Mouse (Mus musculus) hindbrain, embryonic 12.5 days (tissue): ENCODE data around the gene Rabl6. TPM values are rescaled to one million over a fixed set of nuclear protein-coding genes. Genes with fewer than 3 reads are reported as not detected.

Experiments used
- ATAC-seq: fragments of 200-750 bp; cut with Nextera tagmentation; 2 replicates; pipeline ENCODE4 v1.8.0; 2017; ENCODE audit warnings: moderate TSS enrichment; ENCODE audit not compliant: low FRiP score
- H3K27ac ChIP-seq: fragments of 300-500 bp; sonication (generic); 2 replicates; pipeline ENCODE4 v1.5.1; 2016; ENCODE audit warnings: mild to moderate bottlenecking
- H3K27me3 ChIP-seq: fragments of 300-500 bp; sonication (generic); 2 replicates; pipeline ENCODE4 v1.6.1; 2016; ENCODE audit warnings: mild to moderate bottlenecking
- H3K36me3 ChIP-seq: fragments of 300-500 bp; sonication (generic); 2 replicates; pipeline ENCODE4 v1.6.1; 2016; ENCODE audit warnings: mild to moderate bottlenecking
- H3K4me1 ChIP-seq: fragments of 300-500 bp; sonication (generic); 2 replicates; pipeline ENCODE4 v1.6.1; 2016
- H3K4me2 ChIP-seq: fragments of 300-500 bp; sonication (generic); replicated peaks from 2 replicates; pipeline ENCODE4 v1.6.1; 2016; ENCODE audit warnings: mild to moderate bottlenecking
- H3K4me3 ChIP-seq: fragments of 300-500 bp; sonication (generic); 2 replicates; pipeline ENCODE4 v1.5.1; 2016; ENCODE audit warnings: mild to moderate bottlenecking
- H3K9ac ChIP-seq: fragments of 300-500 bp; sonication (generic); 2 replicates; pipeline ENCODE4 v1.6.1; 2016; ENCODE audit warnings: mild to moderate bottlenecking, moderate library complexity
- H3K9me3 ChIP-seq: fragments of 300-500 bp; sonication (generic); replicated peaks from 2 replicates; pipeline ENCODE4 v1.6.1; 2016; ENCODE audit warnings: mild to moderate bottlenecking
- WGBS: fragments of 180-500 bp; shearing (Covaris S2); methylation state at CpG from one replicate; pipeline ENCODE4 v1.1.7; 2016; 5-methylcytosine and 5-hydroxymethylcytosine counted together
- polyA plus RNA-seq: library from polyadenylated mRNA; unstranded; fragments of >200 nt; fragmentation: Nextera tagmentation; extraction: Ambion mirVana; gene quantifications from 2 replicates; pipeline ENCODE4 v1.2.1, GENCODE M21; 2016

Gene Rabl6
- polyA plus RNA-seq, 1 experiment from 2014 or later = 72.3 TPM

DNA sequence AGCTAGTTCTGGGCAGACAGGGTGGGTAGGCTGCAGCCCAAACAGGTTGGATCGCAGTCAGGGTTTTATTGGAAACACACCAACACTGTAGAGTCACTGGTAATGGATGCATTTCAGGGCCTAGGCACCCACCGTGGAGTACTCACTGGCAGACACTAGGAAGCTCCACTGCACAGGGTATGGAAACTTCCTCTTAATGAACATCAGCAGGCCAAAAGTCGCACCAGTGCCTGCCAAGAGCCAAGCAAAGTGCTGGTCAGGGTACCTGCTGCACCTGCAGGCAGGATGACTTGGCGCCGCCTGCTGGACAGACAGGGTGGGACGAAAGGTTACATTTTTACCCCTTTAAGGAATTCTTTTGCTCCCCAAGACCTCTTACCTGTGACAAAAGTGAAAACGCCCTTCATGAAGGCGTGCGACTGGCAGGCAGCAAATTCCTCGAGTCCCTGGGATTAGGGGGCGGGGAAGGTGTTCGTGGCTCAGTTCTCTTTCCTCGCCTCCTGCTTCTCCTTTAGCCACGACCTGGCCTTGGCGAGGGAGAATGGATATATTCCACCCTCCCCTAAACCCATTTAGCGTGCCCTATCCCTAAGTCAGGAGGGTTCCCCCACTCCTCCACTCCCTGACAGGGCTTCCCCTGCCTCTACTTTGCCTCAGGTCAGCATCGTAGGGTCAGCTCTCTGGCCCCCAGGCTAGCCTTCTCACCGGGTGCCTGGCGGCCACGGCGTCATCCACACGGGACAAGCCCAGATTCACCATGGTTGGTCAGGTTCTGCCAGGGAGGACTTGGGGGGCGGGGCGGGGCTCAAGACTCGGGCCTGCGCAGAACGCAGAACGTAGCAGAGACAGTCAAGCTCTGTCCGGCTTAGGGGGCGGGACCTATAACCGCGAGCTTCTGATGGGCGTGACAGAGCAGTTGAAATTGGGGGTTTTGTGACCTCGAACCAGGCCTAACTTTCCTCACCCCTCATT, 13.2 kb upstream of the Rabl6 start, which contains the start of gene Tmem141:
Tmem141 (minus strand) TSS at position 777 of the 972 bp plus-strand sequence.
- peaks cover 11% of the 10 kb centered on the region; the same call in 1 of the 2 replicates for H3K4me1 ChIP-seq
- ATAC-seq = peak; percentile 92
- whole genome bisulfite sequencing = 6% methylated on average over 34 of the region's 34 CpGs
- H3K36me3 ChIP-seq = no peaks in the 10 kb centered on the region
- H3K9ac ChIP-seq = peak within 1 kb of the TSS; percentile 63
- no peaks in the 10 kb centered on the region for H3K9me3 ChIP-seq
- peak within 1 kb of the TSS; percentile 75 for H3K4me2 ChIP-seq
- peak within 1 kb of the TSS; percentile 55; the same call in 1 of the 2 replicates for H3K27ac ChIP-seq
- H3K27me3 ChIP-seq = peaks cover 24% of the 10 kb centered on the region
- H3K4me3 ChIP-seq = peak within 1 kb of the TSS; percentile 46

DNA sequence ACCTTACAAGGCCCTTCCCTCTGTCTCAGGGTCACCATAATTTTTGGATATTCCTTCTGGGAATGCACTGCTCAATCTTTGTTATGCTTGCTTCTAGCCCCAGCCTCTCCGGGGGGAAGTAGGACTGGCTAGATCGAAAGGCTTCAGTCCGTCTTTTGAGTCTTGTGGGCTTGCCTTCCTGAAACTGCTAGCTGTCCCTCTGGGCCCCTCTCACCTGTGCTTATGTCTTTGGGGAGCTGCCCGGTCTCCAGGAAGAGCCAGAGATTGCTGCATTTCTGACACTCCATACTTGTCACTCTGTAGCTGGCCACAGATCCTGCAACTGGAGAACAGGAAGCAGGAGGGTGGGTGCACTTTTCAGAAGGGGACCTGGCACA, 12.5 kb upstream of the Rabl6 start:
- 83% methylated on average over 4 of the region's 4 CpGs for WGBS

DNA sequence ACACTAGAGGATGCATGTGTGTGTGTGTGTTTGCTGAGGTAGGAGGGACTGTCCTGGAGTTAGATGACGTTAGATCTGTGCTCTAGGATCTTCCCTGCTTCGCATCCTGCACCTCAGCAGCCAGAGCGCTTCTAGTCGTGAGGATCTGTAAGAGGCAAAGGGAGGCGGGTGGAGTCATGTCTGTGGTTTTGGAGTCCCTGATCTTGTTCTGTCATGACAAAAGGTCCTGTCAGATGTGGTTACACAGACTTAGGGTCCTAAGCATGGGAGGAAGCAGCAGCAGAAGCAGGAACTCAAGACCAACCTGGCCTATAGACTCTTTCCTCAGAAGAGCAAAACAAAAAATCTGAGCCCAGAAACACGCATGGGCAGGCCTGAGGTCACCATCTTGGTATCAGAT, 12.1 kb upstream of the Rabl6 start:
- no peaks in the 10 kb centered on the region for H3K36me3 ChIP-seq
- H3K9me3 ChIP-seq = no peaks in the 10 kb centered on the region
- H3K27ac ChIP-seq = no peak overlapping the region
- peaks cover 35% of the 10 kb centered on the region for H3K27me3 ChIP-seq
- peaks cover 11% of the 10 kb centered on the region; the same call in 1 of the 2 replicates for H3K4me1 ChIP-seq
- H3K4me2 ChIP-seq = no peak overlapping the region
- no peak overlapping the region for H3K4me3 ChIP-seq
- H3K9ac ChIP-seq = no peak overlapping the region
- ATAC-seq = no peak
- WGBS = 81% methylated on average over 6 of the region's 6 CpGs

More for the DNA sequence above, 12.5 kb upstream of the Rabl6 start:
- peaks cover 11% of the 10 kb centered on the region; the same call in 1 of the 2 replicates for H3K4me1 ChIP-seq
- ATAC-seq = no peak
- no peaks in the 10 kb centered on the region for H3K9me3 ChIP-seq
- H3K4me3 ChIP-seq = peak overlapping the region; percentile 46; the same call in 1 of the 2 replicates
- no peak overlapping the region for H3K9ac ChIP-seq
- peak overlapping the region; percentile 75 for H3K4me2 ChIP-seq
- no peaks in the 10 kb centered on the region for H3K36me3 ChIP-seq
- peaks cover 30% of the 10 kb centered on the region for H3K27me3 ChIP-seq
- no peak overlapping the region for H3K27ac ChIP-seq

GRCm38 (mm10) chr2:25617578-25617977, 9.3 kb upstream of the Rabl6 start, which contains the start of gene Ccdc183:
Ccdc183 (minus strand) TSS chr2:25617678.
- whole genome bisulfite sequencing = 79% methylated on average over 3 of the region's 3 CpGs
- ATAC-seq = no peak
- Histone ChIP-seq H3K4me1 (peaks cover 11% of the 10 kb centered on the region; the same call in 1 of the 2 replicates), H3K36me3 (no peaks in the 10 kb centered on the region), H3K4me2 (no peak within 1 kb of the TSS), H3K27ac (no peak within 1 kb of the TSS), H3K4me3 (no peak within 1 kb of the TSS), H3K27me3 (peaks cover 55% of the 10 kb centered on the region), H3K9me3 (no peaks in the 10 kb centered on the region), H3K9ac (no peak within 1 kb of the TSS)

DNA sequence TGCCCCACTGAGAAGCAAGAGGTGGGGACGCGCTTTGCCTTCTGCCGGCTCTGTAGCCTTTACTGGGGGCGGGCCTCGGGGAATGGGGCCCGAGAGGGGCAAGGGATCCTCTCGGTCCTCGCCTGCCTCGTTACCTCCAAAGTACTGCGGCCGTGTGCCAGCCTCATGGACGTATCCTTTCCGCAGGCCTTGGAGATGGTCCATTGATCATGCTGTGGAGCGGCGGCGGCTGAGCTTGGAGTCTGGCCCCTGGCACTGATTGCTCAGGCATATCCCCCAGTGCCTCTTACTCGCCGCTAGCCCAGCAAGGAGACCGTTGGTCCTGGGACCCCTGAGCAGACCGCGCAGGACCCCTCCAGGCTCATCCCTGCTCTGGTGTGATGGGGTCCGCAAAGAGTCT, 8.1 kb upstream of the Rabl6 start:
- Histone ChIP-seq H3K36me3 (no peaks in the 10 kb centered on the region), H3K9ac (no peak overlapping the region), H3K27ac (no peak overlapping the region), H3K4me2 (0 out of 2 replicates have a peak overlapping the region, but pooled peaks have one; percentile 2), H3K4me1 (peaks cover 5% of the 10 kb centered on the region; the same call in 1 of the 2 replicates), H3K27me3 (peaks cover 55% of the 10 kb centered on the region), H3K4me3 (no peak overlapping the region), H3K9me3 (no peaks in the 10 kb centered on the region)
- 18% methylated on average over 22 of the region's 22 CpGs for WGBS
- no peak for ATAC-seq

DNA sequence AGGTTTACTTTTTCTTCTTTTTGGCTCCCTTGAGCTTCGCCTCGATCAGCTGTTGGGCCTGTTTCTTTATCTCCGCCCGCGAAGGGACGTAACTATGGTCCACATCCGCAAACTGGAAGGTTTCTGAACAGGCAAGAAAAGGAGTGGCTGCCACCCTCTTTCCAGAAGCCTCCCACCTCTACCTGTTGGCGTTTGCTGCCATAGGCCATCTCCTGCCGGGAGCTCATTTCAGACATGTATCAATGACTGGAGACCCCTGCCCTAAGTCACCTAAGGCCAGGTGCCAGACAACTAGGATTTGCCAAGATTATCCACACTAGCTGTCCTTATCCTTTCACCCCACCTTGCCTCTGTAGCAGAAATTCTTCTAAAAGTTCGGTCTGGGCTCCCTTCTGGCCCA, 350 bp upstream of the Rabl6 start:
- no peaks in the 10 kb centered on the region for H3K36me3 ChIP-seq
- 67% methylated on average over 10 of the region's 10 CpGs for WGBS
- peaks cover 19% of the 10 kb centered on the region for H3K4me1 ChIP-seq
- no peaks in the 10 kb centered on the region for H3K9me3 ChIP-seq
- ATAC-seq = peak; percentile 39
- peaks cover 15% of the 10 kb centered on the region for H3K27me3 ChIP-seq
- peak overlapping the region; percentile 95 for H3K4me3 ChIP-seq
- peak overlapping the region; percentile 66 for H3K4me2 ChIP-seq
- peak overlapping the region; percentile 93 for H3K27ac ChIP-seq
- H3K9ac ChIP-seq = no peak overlapping the region

- peaks cover 58% of the 10 kb centered on the region for H3K36me3 ChIP-seq
- 97% methylated on average over 5 of the region's 5 CpGs for WGBS
- H3K4me2 ChIP-seq = no peak overlapping the region
- H3K9ac ChIP-seq = 0 out of 2 replicates have a peak overlapping the region, but pooled peaks have one; percentile 13
- ATAC-seq = no peak
- H3K4me1 ChIP-seq = peaks cover 14% of the 10 kb centered on the region
- H3K9me3 ChIP-seq = no peaks in the 10 kb centered on the region
- no peak overlapping the region for H3K4me3 ChIP-seq
- H3K27me3 ChIP-seq = no peaks in the 10 kb centered on the region
- no peak overlapping the region for H3K27ac ChIP-seq
Measured at GRCm38 (mm10) chr2:25602526-25602925, 5.8 kb downstream of the Rabl6 start.

DNA sequence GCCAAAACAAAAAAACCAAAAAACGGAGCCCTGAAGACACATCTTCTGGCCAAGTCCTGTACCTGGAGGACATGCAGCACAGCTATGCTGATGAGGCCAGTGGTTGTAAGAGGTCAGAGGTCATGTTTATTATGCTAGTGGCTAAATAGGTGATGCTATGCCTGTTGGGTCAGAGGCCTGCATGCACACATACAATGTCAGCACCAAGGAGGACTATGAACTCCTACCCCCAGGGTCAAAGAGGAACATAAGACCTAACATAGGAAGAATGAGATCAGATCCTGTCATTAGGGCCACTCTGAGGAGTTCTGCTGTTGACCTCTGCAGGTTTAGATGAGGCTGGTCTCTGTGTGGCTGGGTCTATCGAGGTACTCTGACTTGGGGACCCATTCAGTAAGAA, 8.3 kb downstream of the Rabl6 start:
- no peak for ATAC-seq
- no peak overlapping the region for H3K4me2 ChIP-seq
- no peak overlapping the region for H3K27ac ChIP-seq
- no peak overlapping the region for H3K4me3 ChIP-seq
- no peak overlapping the region for H3K9ac ChIP-seq
- peaks cover 82% of the 10 kb centered on the region for H3K36me3 ChIP-seq
- H3K4me1 ChIP-seq = no peaks in the 10 kb centered on the region
- no peaks in the 10 kb centered on the region for H3K27me3 ChIP-seq
- no peaks in the 10 kb centered on the region for H3K9me3 ChIP-seq
- WGBS = 96% methylated on average over 2 of the region's 2 CpGs

GRCm38 (mm10) chr2:25598749-25599148, 9.6 kb downstream of the Rabl6 start:
- peaks cover 90% of the 10 kb centered on the region for H3K36me3 ChIP-seq
- no peaks in the 10 kb centered on the region for H3K9me3 ChIP-seq
- WGBS = 91% methylated on average over 1 of the region's 1 CpGs
- H3K27ac ChIP-seq = no peak overlapping the region
- H3K4me3 ChIP-seq = no peak overlapping the region
- H3K27me3 ChIP-seq = no peaks in the 10 kb centered on the region
- ATAC-seq = no peak
- H3K4me1 ChIP-seq = no peaks in the 10 kb centered on the region
- no peak overlapping the region for H3K9ac ChIP-seq
- H3K4me2 ChIP-seq = no peak overlapping the region

DNA sequence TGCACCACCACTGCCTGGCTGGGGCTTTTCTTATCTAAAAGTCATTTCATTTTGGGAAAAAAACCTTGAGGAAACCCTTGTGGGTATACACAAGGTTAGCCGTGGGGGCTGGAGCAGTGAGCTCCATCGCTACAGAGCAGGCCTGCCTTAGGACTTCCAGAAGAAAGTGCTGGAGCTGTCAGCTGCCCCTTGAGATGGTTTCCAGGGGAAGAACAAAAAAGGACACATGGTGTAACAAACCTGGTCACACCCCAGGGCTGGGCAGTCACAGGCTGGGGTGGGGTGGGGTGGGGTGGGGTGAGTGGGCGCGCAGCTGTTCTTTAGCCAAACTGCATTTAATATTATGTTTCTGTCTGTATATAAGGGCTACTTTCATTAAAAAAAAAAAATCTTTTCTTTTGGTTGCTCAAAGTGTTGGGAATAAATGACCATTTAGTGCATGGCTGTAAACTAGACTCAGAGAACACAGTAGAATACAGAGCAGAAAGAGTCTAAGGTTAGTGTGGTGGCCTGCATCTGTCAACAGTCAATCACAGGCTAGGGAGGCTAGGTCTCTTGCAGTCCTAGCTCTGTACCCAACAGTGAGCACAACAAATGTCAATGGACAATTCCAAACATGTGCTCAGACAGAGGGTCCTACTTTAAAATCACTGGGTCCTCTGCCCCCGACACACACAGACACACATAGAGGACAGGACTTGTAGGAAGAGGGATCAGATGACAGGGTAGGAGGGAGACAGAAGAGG, 11.4 kb downstream of the Rabl6 start:
- Histone ChIP-seq H3K9ac (no peak overlapping the region), H3K4me2 (no peak overlapping the region), H3K27ac (no peak overlapping the region), H3K9me3 (no peaks in the 10 kb centered on the region), H3K4me3 (no peak overlapping the region), H3K27me3 (no peaks in the 10 kb centered on the region), H3K36me3 (peaks cover 93% of the 10 kb centered on the region), H3K4me1 (no peaks in the 10 kb centered on the region)
- ATAC-seq = no peak
- WGBS = 97% methylated on average over 5 of the region's 5 CpGs

GRCm38 (mm10) chr2:25591863-25592262, 16.5 kb downstream of the Rabl6 start:
- no peaks in the 10 kb centered on the region for H3K4me1 ChIP-seq
- no peaks in the 10 kb centered on the region for H3K9me3 ChIP-seq
- H3K4me2 ChIP-seq = no peak overlapping the region
- WGBS = 72% methylated on average over 2 of the region's 2 CpGs
- H3K27ac ChIP-seq = no peak overlapping the region
- H3K9ac ChIP-seq = no peak overlapping the region
- no peak for ATAC-seq
- no peaks in the 10 kb centered on the region for H3K27me3 ChIP-seq
- H3K36me3 ChIP-seq = peaks cover 93% of the 10 kb centered on the region
- no peak overlapping the region for H3K4me3 ChIP-seq
